Mouse (Mus musculus) layer of hippocampus, adult 18-20 months (tissue): Measurements from ENCODE around the gene Fam174a. TPM values are rescaled to one million over a fixed set of nuclear protein-coding genes. Genes with fewer than 3 reads are reported as not detected.

Source experiments
- DNase-seq, 2 experiments: peaks; one replicate each; pipeline ENCODE4 v3.0.0; 2022; ENCODE audit warnings: low spot score in 2 of 2
- long read RNA-seq: library from polyadenylated mRNA; stranded (forward); transcript quantifications from one replicate; pipeline ENCODE4 v2.0.0, GENCODE M21; 2021
- total RNA-seq, 2 experiments: library from RNA; stranded (reverse); gene quantifications; 2 replicates each; pipeline ENCODE4 v1.2.3; 2021

The Fam174a gene
- 10 to 100 TPM; 41.7 to 41.9 TPM for total RNA-seq
- long read RNA-seq, transcript Fam174a-201 (3 exons, 2,112 nt): major isoform, 65 of 66 reads
- long read RNA-seq, partial matches to known transcripts: 0 of 66 reads
- long read RNA-seq, other reads (novel, unspliced or antisense): 1 of 66 reads

DNA sequence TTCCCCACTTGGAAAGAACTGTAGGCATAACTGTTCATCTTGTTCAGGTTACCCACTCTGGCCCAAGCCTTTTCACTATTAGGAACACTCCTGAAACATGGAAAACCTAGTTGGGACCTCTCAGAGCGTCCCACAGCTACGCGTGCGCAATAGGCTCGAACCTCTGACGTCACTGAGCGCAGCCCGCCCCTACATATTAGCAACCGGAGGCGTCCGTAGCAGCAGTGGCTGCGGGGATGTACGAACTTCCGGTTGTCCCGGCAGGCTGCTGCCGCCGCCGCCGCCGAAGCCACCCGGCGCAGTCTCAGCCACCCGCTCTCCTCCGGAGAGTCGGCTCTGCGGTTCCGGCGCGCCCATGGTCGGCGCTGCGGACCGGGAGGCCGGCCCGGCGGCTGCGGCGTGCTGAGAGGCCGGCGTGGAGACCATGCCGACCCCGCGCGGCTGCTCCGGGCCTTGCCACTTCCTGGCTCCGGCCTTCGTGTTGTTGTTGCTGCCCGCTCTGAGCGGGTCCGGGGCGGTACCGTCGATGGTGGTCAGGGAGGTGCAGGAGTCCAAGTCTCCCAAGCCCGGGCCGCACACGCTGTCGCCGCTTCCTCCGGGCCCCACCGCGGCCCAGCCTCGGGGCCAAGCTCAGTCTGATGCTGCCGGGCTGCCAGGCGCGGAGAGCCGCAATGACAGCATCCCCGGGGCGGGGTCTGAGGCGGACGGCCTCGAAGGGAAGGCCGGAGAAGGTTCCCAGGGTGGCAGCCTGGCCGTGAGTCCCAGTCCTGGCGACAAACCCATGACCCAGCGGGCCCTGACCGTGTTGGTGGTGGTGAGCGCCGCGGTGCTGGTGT is at the start of gene Fam174a:
Gene Fam174a (plus strand): TSS at position 231 of the 836 bp plus-strand sequence.
- peak; percentile 91 to 96 for DNase-seq

DNA sequence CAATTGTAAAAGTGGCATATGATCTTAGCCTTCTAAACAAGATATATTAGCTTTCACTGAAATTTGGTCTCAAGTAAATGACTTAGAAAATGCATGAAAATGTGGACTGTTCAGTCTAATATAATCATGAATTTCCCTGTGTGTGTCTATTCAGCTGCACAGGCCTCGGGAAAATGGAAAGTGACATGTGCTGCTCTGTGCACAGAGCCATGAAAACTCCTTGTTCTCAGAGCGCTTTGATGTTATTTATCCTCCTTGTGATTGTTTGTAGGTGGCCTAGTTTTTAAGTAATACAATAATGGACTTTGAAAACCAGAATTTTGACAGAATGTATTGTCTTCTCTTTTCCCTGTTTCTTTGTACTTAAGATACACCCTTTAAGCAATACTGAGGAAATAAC is 49.6 kb upstream of the Fam174a start:
- DNase-seq: peak in 1 of 2 experiments; percentile 6

DNA sequence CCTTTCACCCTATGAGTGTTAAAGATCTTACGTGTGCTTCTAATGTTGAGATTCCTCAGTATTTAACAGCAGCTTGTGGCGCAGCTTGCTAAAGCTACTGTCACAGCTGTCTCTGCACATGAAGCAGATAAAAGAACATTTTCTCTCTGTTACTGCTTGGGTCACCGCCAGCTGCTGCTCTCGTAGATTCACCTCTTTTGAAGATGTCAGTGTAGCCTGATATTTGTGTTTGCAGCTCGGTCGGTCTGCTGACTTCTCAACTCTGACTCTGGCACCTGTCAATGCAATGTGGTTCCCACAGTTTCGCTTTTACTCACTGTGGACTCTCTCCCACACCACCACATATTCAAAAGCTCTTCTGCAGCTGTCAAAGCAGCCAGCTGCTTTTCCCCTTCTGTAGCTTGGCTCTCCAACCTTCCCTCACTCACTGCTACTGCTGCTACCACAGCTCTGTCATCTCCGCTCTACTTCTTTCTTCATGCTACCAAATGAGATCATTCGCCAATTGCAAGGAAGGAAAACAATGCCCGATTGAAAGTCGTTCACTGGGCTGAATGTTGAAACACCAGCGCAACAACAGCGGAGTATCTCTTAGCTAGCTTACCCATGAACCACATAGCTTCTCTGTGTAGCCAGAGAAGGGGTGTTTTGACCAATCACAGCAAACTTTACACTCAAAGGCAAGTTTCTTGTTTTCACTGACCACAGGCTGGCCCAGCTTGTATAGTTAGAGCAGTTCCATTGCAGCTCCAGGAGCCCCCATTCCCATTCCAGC is 45.3 kb upstream of the Fam174a start:
- peak; percentile 2 to 30 for DNase-seq

DNA sequence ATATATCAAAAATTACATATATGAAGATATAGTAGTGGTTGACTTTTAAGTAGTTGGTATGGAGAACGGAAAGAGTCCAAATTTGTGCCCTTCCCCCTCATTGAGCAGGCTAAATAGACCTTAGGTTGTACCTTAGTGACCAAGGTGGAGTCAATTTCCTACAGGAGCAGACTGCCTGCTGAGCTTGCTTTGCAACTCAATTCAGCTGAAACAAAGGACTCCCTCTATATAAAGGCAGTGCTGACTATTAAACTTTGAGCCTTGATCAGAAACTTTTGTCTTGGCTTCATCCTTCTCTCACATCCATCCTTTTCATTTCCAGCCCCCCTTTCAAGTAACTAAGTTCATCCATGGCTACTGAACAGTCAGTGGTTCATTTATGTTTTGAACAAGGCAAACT is 40.1 kb upstream of the Fam174a start:
- no peak for DNase-seq

DNA sequence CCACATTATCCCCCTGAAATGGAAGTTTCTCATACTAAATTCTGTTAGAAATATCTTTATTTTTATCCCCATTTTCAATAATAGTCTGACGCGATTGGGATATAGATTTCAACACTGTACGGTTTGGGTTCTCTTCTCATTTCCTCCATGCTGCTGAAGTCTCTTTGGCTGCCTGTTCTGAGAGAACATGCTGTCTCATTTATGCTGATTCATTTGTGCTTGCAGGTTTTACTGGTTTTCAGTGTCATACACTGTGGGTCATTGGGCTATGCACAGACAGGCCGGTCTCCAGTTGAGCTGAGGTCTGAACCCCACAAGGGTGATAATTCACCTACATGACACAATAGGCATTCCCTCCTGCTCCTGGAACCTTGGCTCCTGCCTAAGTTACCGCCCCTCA is 5.1 kb upstream of the Fam174a start:
- DNase-seq: no peak

DNA sequence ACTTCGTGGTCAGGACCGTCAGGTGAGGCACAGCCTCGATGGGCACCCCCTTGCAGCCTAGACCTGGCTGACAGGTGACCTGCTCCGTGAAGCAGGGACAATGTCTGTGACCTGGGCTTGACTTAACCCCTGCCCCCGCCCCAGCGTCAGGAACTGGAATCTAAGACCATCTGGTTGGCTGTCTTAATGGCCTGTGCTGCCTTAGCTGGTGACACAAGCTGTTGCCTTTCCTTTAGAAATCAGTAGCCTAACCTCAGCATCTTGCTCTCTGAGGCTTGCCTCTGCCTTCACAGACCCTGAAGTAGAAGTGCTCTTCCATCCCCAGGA is 769 bp downstream of the Fam174a start:
- no peak for DNase-seq

DNA sequence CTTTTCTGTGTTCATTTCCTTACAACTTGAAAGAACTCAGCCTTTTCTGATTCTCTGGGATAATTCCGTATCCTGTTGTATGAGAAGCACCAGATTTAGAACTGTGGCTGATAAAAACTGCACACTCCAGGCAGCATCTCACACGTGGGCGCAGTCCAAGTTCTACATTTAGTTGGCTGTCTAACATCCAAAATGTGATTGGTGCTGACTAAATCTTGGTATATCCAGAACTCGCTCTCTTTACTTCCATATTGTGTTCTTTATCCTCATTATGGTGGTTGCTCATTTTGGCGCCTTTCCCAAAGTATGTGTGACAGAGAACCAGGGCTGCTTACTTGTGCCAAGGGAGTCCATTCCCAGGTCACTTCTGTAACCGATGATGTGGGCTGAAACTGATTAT is 2.6 kb downstream of the Fam174a start:
- peak in 1 of 2 experiments; percentile 48 for DNase-seq

DNA sequence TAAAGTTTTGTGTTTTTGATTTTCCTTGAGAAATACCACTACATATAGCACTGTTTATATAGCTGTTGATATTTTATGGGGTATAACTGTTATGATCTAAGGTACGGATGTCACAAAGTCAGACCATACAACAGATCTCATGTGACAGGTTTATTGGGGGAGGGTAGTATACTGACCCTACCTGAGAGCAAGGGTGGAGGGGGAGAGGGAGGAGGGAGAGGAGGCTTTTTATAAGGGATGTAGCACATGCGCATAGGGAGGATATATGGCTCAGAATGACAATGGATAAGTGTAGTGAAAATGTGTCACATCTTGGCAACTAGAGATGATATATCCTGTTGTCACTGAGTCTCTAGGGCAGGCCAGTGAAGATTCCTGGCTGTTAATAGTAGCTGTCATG is 8.8 kb downstream of the Fam174a start:
- no peak for DNase-seq

DNA sequence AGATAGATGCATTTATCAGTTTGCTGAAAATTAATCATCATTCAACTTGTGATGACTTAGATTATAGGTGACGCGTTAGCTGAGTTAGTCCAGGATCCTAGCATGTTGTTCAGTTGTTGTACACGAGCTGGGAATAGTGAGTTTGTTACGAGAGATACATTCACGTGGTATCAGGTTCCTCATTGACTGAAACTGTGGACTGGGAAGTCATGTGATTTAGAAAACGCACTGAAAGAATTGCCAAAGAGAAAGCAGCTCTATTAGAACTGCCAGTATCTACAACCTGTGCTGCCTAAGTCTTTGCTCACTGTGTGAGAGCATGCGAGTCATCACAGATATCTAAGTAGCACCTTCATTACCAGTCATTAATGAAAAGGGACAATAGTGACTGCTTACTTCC is 9.6 kb downstream of the Fam174a start:
- no peak for DNase-seq

DNA sequence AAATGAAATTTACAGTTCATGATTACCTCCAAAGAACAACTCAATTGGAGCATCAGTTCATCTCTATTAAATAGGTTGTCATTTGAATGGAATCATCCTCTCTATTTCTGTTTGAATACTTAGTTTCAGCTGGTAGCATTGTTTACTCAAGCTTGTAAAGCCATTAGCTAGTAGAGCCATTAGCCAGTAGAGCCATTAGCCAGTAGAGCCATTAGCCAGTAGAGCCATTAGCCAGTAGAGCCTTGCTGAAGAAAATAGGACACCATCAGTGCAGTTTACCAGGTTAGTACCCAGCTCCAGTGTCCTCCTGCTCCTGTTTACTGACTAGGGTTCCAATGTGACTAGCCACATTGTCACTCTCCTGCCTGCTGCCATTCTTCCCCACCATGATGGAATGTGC is 13.4 kb downstream of the Fam174a start:
- no peak for DNase-seq

DNA sequence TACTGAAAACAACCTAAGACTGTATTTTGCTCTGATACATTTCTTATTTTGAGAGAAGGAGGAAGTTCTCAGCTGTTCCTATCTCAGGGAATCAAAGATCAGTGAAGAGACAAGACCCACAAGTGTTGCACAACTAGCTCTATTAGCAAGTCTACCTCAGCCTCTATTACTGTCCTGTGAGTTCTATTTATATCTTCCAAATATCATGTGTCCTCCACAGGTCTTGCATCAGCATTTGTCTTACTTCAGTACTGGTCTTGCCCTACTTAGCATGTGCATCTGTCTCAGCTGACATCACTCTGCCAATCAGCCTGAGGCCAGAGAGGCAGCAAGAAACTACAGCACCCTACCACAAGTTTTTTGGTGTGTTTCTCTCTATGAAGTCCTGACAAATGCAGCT is 26.2 kb downstream of the Fam174a start:
- DNase-seq: no peak

DNA sequence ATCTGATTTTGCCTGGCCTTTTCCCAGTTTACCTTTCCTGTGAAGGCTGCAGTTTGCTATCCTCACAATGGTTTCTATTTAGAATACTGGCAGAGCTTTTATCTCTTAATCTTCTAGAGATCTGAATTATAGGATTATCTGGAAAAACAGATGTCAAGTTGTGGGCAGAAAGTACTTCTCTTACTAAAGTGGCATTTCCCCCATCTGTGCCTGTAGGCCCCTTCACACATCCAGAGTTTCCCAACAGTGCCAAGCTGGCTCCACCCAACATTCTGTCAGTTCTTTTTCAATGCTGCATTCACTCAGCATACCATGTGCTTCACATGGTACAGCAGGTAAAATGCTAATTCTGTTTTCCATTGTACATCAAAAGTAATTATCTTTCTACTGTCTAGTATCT is 28.8 kb downstream of the Fam174a start:
- DNase-seq: peak; percentile 68 to 89

DNA sequence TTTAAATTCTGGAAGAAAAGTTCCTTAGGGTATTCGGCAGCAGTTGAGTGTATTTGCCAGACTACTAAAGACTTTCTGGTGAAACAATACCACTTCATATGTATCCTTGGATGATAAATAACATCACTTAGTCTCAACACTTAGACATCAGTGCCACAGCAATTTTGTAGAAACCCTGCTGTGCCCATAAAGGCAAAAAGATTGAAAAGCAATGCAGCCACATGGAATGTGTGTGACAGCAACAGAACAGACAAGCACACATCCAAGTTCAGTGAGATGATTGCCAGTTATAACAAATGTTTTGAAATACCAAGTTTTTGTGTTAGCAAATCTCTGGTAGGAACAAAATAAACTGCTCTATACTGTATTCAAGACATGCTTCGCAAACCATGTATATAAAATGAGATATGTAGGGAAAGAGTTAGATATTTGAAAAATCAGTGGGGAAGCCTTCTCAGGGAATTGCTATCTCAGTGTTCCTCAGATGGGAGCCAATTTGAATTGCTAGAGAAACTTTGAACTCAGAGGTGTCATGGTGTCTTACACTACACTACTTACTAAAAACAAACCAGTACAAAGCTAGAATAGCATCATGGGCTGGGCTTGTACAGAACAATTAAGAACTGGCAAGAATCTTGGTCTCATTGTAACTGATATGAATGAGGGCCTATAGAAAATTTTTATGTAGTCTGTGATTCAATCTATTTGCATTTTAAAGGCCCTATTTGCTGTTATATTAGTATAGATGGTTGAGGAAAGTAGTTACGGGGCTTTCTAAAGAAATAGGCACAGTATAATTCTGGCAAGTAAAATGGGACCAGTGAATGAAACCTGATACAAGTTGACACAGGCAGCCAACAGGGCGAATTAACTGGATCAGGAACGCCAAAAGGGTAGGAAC is 30.4 kb downstream of the Fam174a start:
- peak in 1 of 2 experiments; percentile 27 for DNase-seq

DNA sequence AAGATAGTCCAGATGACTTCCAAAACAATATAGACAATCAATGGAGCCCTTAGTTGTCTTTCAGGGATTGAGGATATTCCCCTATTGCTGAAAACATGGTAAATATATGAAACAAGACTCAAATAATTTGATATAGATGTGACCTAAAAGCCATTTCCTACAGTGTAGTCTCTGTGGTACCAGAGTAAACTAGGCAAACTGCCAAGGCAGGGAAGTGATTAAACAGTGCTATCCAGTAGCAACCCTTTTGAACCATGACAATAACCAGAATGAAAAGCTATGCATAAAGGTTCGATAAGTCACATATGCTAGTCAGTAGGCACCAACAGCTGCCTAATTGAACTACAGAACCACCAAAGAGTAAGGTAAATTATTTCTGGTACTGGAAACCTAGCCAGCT is 40.7 kb downstream of the Fam174a start:
- DNase-seq: no peak

DNA sequence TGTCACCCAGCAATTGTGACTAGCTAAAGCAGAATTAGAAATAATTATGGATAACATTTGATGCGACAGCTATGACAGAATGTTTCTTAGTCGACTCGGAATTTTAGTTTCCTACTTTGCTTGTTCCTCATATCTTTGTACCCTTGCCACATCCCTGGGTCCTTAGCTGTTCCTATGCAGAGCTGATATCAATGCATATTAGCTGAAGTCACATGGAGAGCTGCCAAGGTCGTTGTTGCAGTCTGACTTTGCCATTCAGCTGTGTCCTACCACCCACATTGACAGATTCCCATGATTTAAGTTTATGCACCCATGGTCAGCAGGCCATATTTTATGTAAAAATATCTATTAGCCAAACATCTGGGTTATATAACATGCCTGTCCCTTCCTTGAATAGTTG is 43.5 kb downstream of the Fam174a start:
- DNase-seq: no peak

DNA sequence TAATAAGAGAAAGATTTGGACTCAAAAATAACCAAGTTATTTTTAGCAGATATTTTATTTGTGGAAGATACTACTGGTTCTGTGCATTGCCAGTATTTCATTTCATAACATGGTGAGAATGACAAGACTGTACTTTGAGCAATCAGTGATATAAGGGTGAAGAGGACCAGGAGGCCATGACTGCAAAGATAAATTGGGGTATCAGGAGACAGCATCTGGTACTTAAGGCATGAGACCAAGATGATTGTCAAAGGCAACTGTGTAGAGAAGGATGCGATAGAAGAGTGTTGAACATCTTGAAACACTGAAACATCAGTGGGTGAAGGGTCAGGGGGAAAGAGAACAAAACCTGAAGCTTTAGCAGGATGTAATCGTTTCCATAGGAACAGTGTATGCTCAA is 50.3 kb downstream of the Fam174a start:
- no peak for DNase-seq

DNA sequence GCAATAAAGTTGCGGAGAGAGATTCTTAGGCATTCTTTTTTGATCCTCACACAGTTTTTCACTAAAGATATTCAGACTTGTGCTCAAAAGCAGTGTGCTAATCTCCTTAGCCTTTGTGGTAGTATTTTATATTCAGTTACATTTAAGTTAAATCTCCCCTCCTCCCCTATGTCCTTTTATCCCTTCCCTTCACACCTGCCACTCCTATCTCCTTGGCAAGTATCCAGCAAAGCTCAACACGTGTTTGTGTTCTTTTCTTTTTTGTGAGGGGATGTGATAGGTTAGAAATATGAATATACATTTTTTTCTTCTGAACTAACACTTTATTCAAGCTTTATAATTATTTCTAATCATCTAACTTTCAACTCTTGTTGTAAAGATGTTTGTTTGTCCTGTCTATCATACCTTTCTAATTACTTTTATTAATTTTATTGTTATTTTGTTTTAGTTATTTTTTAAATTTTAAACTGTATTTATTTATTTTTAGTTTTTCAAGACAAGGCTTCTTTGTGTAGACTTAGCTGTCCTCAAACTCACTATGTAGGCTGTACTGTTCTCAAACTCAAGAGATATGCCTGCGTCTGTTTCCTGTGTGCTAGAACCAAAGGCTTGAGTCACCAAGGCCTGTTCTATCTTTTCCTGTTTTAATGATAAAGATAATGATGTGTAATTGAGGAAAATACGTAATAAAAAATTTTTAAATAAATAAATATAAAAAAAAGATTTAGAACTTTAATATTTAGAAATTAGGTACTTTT is 53.4 kb downstream of the Fam174a start:
- DNase-seq: no peak

DNA sequence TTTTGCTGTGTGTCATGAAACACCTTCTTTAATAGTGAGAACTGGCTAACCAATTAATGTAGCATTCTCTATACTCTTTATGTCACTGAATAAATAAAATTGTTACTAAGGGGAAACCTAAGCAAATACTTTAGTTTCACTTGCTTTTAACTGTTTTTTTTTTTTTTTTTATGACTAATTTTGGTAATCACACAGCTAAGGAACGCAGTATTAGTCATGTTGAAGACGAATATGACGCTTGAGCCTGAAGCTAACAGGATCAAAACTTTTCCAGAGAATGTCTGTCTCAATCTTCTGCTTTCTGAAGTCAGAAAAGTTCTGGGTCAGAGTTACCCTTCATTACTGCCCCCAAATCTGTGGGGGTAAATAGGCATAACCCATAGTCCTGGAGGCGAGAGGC is 54.3 kb downstream of the Fam174a start:
- DNase-seq: no peak

DNA sequence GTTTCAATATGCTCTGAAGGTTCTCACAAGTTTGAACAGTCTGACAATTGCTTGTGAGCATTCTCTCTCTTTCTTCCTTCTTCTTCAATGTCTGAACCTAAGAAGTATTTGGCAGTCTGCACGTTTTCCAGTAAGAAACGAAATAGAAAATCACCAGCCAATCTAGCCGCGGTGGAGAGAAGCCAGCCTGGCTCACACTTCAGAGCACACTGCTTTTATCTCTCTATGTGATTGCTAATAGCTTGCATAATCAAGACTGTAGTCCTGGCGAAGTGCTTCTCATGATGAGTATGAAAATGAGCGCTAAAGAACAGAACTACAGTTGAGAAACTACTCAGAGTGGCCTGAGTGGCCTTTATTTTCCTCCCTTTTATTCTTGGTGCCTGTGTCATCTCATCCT is 62.0 kb downstream of the Fam174a start:
- DNase-seq: peak in 1 of 2 experiments; percentile 14

DNA sequence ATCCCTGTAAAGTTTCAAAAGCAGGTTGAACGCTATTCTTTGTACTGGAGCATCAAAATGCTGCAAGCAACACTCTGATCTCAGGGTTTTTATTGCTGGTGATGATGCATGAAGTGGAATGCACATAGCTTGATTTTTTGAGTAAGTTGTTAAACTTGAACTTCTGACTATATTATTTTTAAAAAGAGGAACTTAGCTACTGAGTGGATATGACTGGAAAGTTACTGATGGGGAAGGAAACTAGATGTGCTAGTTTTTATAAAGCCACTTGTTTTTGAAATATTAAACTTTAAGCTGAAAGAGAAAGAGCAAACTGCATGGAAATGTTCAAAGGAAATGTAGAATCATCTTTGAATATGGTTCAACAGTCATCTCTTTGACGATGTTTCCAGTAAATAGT is 67.6 kb downstream of the Fam174a start:
- DNase-seq: no peak
